Mouse (Mus musculus): ENCODE data around the gene Ptges3.

GRCm38 (mm10) chr10:128009735-128010134 lies 49.0 kb upstream of the Ptges3 start:
- TF ChIP-seq CTCF (IDR thresholded peaks at IDR 0.05; ENCODE audit: control insufficient read depth, insufficient read depth, low read length) (no peak), POLR2A (IDR thresholded peaks at IDR 0.05; ENCODE audit: borderline replicate concordance, control insufficient read depth, low read depth, low read length) (no peak)

All from bone marrow, adult 2 months (tissue).